Mouse (Mus musculus): ENCODE measurements around the gene Trio.

DNA sequence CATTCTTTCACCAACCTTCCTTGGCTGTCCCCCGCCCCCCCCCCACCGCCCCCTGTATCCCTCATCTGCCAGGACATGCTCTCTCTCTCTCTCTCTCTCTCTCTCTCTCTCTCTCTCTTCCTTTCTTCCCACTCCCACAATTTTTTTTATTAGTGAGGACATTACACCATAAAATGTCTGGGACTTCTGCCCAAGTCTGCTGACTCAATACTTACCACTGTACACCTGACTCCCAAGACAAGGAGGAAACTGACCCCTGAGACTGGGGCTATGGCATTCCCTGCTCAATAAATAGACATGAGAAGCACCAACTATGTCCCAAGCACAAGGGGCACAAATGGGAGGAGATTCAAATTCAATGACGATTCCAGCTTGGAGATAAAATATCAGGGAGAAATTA lies 18.1 kb downstream of the Trio start:
- TF ChIP-seq CTCF (IDR thresholded peaks at IDR 0.05; ENCODE audit: low read depth, low read length) (no peak), GATA1 (IDR thresholded peaks at IDR 0.05; ENCODE audit: borderline replicate concordance, low read length) (no peak)

Data from G1E (cell line).